Mouse (Mus musculus) erythroblast, embryonic 14.5 days (primary cell): ENCODE measurements around the gene Cpa1.

Source experiments
- GATA1 ChIP-seq: IDR thresholded peaks from 2 replicates; pipeline ENCODE4 v1.6.1; 2012; ENCODE audit warnings: low read length, inconsistent platforms, mixed read lengths
- TAL1 ChIP-seq: IDR thresholded peaks from 3 replicates; pipeline ENCODE4 v1.6.1; 2012; ENCODE audit warnings: low read length, inconsistent platforms, mixed read lengths

DNA sequence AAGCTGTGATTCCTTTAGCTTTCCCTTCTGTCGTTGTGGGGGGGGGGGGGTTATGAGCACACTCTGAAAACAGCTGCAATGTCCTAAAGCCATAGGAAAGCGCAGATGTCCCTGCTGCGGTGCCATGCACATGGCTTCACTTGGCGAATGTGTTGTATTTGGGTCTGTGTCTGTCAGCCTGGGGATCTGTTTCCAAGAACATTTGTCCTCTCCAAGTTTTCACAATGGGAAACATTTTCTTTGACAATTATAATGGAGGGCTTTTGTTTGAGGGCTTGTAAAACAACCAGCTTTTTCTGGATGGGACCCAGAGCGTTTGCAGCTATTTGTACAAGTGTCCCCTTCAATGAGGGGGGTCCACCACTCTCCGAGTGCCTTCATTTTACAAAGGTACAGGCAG lies 24.8 kb upstream of the Cpa1 start:
- no peak for TF ChIP-seq GATA1
- no peak for TF ChIP-seq TAL1
